Mouse (Mus musculus) hindbrain, embryonic 11.5 days (tissue): ENCODE data around the gene Eif3b. TPM values are rescaled to one million over a fixed set of nuclear protein-coding genes. Genes with fewer than 3 reads are reported as not detected.
"Not testable (repeated sequence)": the region's sequence is repeated elsewhere in the genome, so short reads cannot be mapped to it uniquely, and the experiment has no call there.

Experiments
- ATAC-seq: fragments of 200-750 bp; cut with Nextera tagmentation; 2 replicates; pipeline ENCODE4 v1.8.0; 2017; ENCODE audit warnings: mild to moderate bottlenecking, moderate TSS enrichment, moderate library complexity; ENCODE audit not compliant: low FRiP score
- DNase-seq: peaks from one replicate; pipeline ENCODE4 v3.0.0-alpha.2; 2015; ENCODE audit warnings: low spot score
- H3K27ac ChIP-seq: fragments of 300-500 bp; sonication (generic); 2 replicates; pipeline ENCODE4 v1.5.1; 2014; ENCODE audit warnings: mild to moderate bottlenecking, low read depth, low read length
- H3K27me3 ChIP-seq: fragments of 300-500 bp; sonication (generic); 2 replicates; pipeline ENCODE4 v1.6.1; 2014; ENCODE audit warnings: mild to moderate bottlenecking, low read length, moderate library complexity, mixed read lengths; ENCODE audit not compliant: control insufficient read depth, insufficient read depth
- H3K36me3 ChIP-seq: fragments of 300-500 bp; sonication (generic); 2 replicates; pipeline ENCODE4 v1.6.1; 2014; ENCODE audit warnings: mild to moderate bottlenecking, low read length, moderate library complexity, mixed read lengths; ENCODE audit not compliant: control insufficient read depth, insufficient read depth
- H3K4me1 ChIP-seq: fragments of 300-500 bp; sonication (generic); replicated peaks from 2 replicates; pipeline ENCODE4 v1.6.1; 2014; ENCODE audit warnings: low read length, mixed read lengths; ENCODE audit not compliant: control insufficient read depth, insufficient read depth
- H3K4me2 ChIP-seq: fragments of 300-500 bp; sonication (generic); replicated peaks from 2 replicates; pipeline ENCODE4 v1.6.1; 2014; ENCODE audit warnings: mild to moderate bottlenecking, low read depth, low read length
- H3K4me3 ChIP-seq: fragments of 300-500 bp; sonication (generic); 2 replicates; pipeline ENCODE4 v1.5.1; 2014; ENCODE audit warnings: low read depth, low read length
- H3K9ac ChIP-seq: fragments of 300-500 bp; sonication (generic); 2 replicates; pipeline ENCODE4 v1.6.1; 2014; ENCODE audit warnings: low read depth, low read length
- H3K9me3 ChIP-seq: fragments of 300-500 bp; sonication (generic); 2 replicates; pipeline ENCODE4 v1.6.1; 2016; ENCODE audit warnings: low read length; ENCODE audit not compliant: control insufficient read depth
- WGBS: fragments of 180-500 bp; shearing (Covaris S2); extraction: QIAGEN DNeasy Blood & Tissue Kit; methylation state at CpG from one replicate; pipeline ENCODE4 v1.1.7; 2014; 5-methylcytosine and 5-hydroxymethylcytosine counted together
- polyA plus RNA-seq: library from polyadenylated mRNA; unstranded; fragments of >200 nt; fragmentation: Nextera tagmentation; extraction: Ambion mirVana; gene quantifications from 2 replicates; pipeline ENCODE4 v1.2.1, GENCODE M21; 2014

Eif3b gene
- polyA plus RNA-seq, 1 experiment from 2014 or later = 168 TPM

- H3K27me3 ChIP-seq = no peaks in the 10 kb centered on the region
- H3K9me3 ChIP-seq = no peaks in the 10 kb centered on the region
- H3K9ac ChIP-seq = no peak overlapping the region
- ATAC-seq (no peak), DNase-seq (peak; percentile 58)
- 37% methylated on average over 8 of the region's 8 CpGs for WGBS
- H3K4me1 ChIP-seq = no peaks in the 10 kb centered on the region
- no peak overlapping the region for H3K4me2 ChIP-seq
- H3K27ac ChIP-seq = no peak overlapping the region
- H3K4me3 ChIP-seq = no peak overlapping the region
- no peaks in the 10 kb centered on the region for H3K36me3 ChIP-seq
These were observed 7.8 kb upstream of the Eif3b start for GRCm38 (mm10) chr5:140411339-140411738.

DNA sequence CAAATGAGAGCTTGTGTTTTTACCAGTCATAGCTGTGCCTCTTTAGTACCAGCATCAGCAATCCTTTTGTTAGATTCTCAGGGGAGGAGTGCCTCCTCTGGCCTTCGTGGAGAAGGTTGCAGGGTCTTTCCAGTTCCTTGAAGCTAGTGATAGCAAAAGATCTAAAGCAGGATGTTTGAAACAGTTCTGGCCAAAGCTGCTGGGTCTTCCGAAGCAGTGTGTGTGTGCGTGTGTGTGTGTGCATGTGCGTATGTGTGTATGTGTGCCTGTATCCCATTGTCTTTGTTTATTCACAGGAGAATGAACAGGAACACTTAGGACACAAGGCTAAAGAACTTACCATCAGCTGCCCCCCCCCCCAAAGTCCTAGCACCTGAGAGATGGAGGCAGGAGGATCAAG, 4.5 kb upstream of the Eif3b start:
- DNase-seq (no peak), ATAC-seq (no peak)
- no peak overlapping the region for H3K4me3 ChIP-seq
- H3K27me3 ChIP-seq = no peaks in the 10 kb centered on the region
- no peaks in the 10 kb centered on the region for H3K36me3 ChIP-seq
- H3K4me1 ChIP-seq = no peaks in the 10 kb centered on the region
- H3K9me3 ChIP-seq = no peaks in the 10 kb centered on the region
- no peak overlapping the region for H3K4me2 ChIP-seq
- H3K9ac ChIP-seq = no peak overlapping the region
- 69% methylated on average over 4 of the region's 4 CpGs for WGBS
- H3K27ac ChIP-seq = no peak overlapping the region

- H3K27ac ChIP-seq = peak overlapping the region; percentile 90
- H3K4me2 ChIP-seq = peak overlapping the region; percentile 64
- ATAC-seq = 0 out of 2 replicates have a peak, but pooled peaks have one; percentile 8
- peak; percentile 48 for DNase-seq
- H3K9me3 ChIP-seq = no peaks in the 10 kb centered on the region
- H3K27me3 ChIP-seq = no peaks in the 10 kb centered on the region
- 2% methylated on average over 12 of the region's 12 CpGs for WGBS
- no peaks in the 10 kb centered on the region for H3K36me3 ChIP-seq
- H3K4me1 ChIP-seq = peaks cover 5% of the 10 kb centered on the region
- peak overlapping the region; percentile 73 for H3K9ac ChIP-seq
- H3K4me3 ChIP-seq = peak overlapping the region; percentile 95
These were observed 1.0 kb upstream of the Eif3b start for GRCm38 (mm10) chr5:140418106-140418488.

DNA sequence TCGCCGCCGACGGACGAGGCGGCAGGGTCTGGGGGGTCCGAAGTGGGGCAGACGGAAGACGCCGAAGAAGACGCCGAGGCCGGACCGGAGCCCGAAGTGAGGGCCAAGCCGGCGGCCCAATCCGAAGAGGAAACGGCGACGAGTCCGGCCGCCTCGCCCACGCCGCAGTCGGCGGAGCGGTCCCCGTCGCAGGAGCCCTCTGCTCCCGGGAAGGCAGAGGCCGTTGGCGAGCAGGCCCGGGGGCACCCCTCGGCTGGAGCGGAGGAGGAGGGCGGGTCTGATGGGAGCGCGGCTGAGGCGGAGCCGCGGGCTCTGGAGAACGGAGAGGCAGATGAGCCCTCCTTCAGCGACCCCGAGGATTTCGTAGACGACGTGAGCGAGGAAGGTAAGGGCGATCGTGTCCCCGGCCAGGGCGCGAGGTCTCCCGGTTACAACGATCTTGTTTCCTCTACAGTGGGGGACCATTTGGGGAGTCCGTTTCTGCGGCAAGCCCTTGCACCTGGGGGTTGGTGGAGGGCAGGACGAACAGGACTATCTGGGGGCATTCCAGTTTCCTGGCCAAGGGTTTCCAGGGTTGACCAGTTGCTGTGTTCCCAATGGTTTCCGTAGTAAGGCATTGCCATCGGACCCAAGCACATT, 433 bp downstream of the Eif3b start:
- peak overlapping the region; percentile 95 for H3K4me3 ChIP-seq
- WGBS = 0% methylated on average over 60 of the region's 62 CpGs
- H3K4me2 ChIP-seq = peak overlapping the region; percentile 76
- DNase-seq (no peak), ATAC-seq (peak; percentile 42; the same call in 1 of the 2 replicates)
- H3K9ac ChIP-seq = peak overlapping the region; percentile 97
- no peaks in the 10 kb centered on the region for H3K27me3 ChIP-seq
- no peaks in the 10 kb centered on the region for H3K9me3 ChIP-seq
- peak overlapping the region; percentile 73 for H3K27ac ChIP-seq
- peaks cover 5% of the 10 kb centered on the region for H3K4me1 ChIP-seq
- no peaks in the 10 kb centered on the region for H3K36me3 ChIP-seq

DNA sequence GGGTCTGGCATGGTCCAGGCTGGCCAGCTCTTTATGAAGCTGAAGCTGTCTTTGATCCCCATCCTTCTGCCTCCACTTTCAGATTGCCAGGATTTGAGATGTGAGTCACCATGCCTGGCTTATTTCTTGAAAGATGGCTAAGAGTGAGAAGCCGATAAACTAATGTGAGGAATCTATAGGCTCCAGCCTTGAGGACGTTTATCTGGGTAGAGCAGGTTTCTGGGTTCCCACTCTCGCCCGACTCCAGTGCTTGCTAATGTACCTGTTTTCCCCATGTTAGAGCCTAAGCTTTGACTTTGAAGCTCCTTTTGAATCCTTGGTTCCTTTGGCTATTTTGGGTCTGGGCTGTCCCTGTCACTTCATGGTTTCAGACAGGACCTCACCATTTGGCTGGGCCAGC, 1.5 kb downstream of the Eif3b start:
- Histone ChIP-seq H3K4me2 (peak overlapping the region; percentile 76), H3K9me3 (no peaks in the 10 kb centered on the region), H3K27ac (no peak overlapping the region), H3K27me3 (no peaks in the 10 kb centered on the region), H3K4me3 (peak overlapping the region; percentile 95), H3K9ac (peak overlapping the region; percentile 97; the same call in 1 of the 2 replicates), H3K4me1 (peaks cover 5% of the 10 kb centered on the region), H3K36me3 (no peaks in the 10 kb centered on the region)
- ATAC-seq = no peak
- DNase-seq = no peak
- WGBS = 76% methylated on average over 4 of the region's 4 CpGs

GRCm38 (mm10) chr5:140425016-140425783, 6.1 kb downstream of the Eif3b start:
- Histone ChIP-seq H3K4me1 (peaks cover 5% of the 10 kb centered on the region), H3K9me3 (no peaks in the 10 kb centered on the region), H3K4me3 (no peak overlapping the region), H3K9ac (no peak overlapping the region), H3K27me3 (no peaks in the 10 kb centered on the region), H3K4me2 (no peak overlapping the region), H3K27ac (no peak overlapping the region), H3K36me3 (peaks cover 12% of the 10 kb centered on the region; the same call in 1 of the 2 replicates)
- ATAC-seq (no peak), DNase-seq (no peak)
- WGBS = 93% methylated on average over 17 of the region's 17 CpGs

DNA sequence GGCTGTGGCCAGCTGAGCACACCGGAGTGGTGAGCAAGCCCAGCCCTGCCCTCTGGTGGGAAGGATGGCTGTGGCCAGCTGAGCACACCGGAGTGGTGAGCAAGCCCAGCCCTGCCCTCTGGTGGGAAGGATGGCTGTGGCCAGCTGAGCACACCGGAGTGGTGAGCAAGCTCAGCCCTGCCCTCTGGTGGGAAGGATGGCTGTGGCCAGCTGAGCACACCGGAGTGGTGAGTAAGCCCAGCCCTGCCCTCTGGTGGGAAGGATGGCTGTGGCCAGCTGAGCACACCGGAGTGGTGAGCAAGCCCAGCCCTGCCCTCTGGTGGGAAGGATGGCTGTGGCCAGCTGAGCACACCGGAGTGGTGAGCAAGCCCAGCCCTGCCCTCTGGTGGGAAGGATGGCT, 20.0 kb downstream of the Eif3b start:
- H3K27ac ChIP-seq, H3K4me2 ChIP-seq, H3K4me3 ChIP-seq, H3K27me3 ChIP-seq, H3K4me1 ChIP-seq, DNase-seq, ATAC-seq, H3K9me3 ChIP-seq, H3K9ac ChIP-seq: not testable (repeated sequence)
- peaks cover 37% of the 10 kb centered on the region for H3K36me3 ChIP-seq
- 100% methylated on average over 2 of the region's 6 CpGs for WGBS

GRCm38 (mm10) chr5:140441406-140441805, 22.3 kb downstream of the Eif3b start:
- H3K4me3 ChIP-seq = no peak overlapping the region
- no peak overlapping the region for H3K4me2 ChIP-seq
- ATAC-seq (no peak), DNase-seq (no peak)
- 96% methylated on average over 2 of the region's 3 CpGs for WGBS
- peaks cover 36% of the 10 kb centered on the region for H3K36me3 ChIP-seq
- no peak overlapping the region for H3K9ac ChIP-seq
- no peak overlapping the region for H3K27ac ChIP-seq
- H3K27me3 ChIP-seq = no peaks in the 10 kb centered on the region
- no peaks in the 10 kb centered on the region for H3K4me1 ChIP-seq
- H3K9me3 ChIP-seq = no peaks in the 10 kb centered on the region

- Histone ChIP-seq H3K9ac (no peak overlapping the region), H3K36me3 (peaks cover 22% of the 10 kb centered on the region), H3K4me3 (no peak overlapping the region), H3K27me3 (no peaks in the 10 kb centered on the region), H3K4me2 (no peak overlapping the region), H3K9me3 (no peaks in the 10 kb centered on the region), H3K4me1 (no peaks in the 10 kb centered on the region), H3K27ac (no peak overlapping the region)
- WGBS = 93% methylated on average over 4 of the region's 4 CpGs
- ATAC-seq (no peak), DNase-seq (no peak)
These were observed 24.9 kb downstream of the Eif3b start for GRCm38 (mm10) chr5:140444012-140444411.
